Mouse (Mus musculus) bone marrow macrophage, adult 2 months (primary cell): ENCODE results near the gene Nmnat2. TPM values are rescaled to one million over a fixed set of nuclear protein-coding genes. Genes with fewer than 3 reads are reported as not detected.

Experiments
- H3K27ac ChIP-seq: 2 replicates; pipeline ENCODE4 v1.5.1; 2012; ENCODE audit warnings: low read depth, low read length; ENCODE audit not compliant: insufficient read depth
- H3K4me1 ChIP-seq: 2 replicates; pipeline ENCODE4 v1.6.1; 2012; ENCODE audit warnings: low read length; ENCODE audit not compliant: control insufficient read depth, insufficient read depth
- H3K4me3 ChIP-seq: 2 replicates; pipeline ENCODE4 v1.5.1; 2012; ENCODE audit warnings: mild to moderate bottlenecking, low read length, moderate library complexity; ENCODE audit not compliant: insufficient read depth
- CTCF ChIP-seq: IDR thresholded peaks from 2 replicates; pipeline ENCODE4 v1.5.1; 2012; ENCODE audit warnings: low read depth, mild to moderate bottlenecking, low read length, moderate library complexity
- POLR2A ChIP-seq: IDR thresholded peaks from 2 replicates; pipeline ENCODE4 v1.6.1; 2012; ENCODE audit warnings: mild to moderate bottlenecking, low read depth, low read length, borderline replicate concordance
- polyA plus RNA-seq: library from polyadenylated mRNA; stranded (reverse); fragments of >200 nt; gene quantifications from 2 replicates; pipeline ENCODE4 v1.2.4, GENCODE M21; 2012; ENCODE audit not compliant: missing spikeins, insufficient read depth, insufficient read length

Nmnat2 gene
- polyA plus RNA-seq, 1 experiment, result not detected

GRCm38 (mm10) chr1:153004472-153004871 is 49.7 kb downstream of the Nmnat2 start:
- H3K27ac ChIP-seq, result no peak overlapping the region
- no peaks in the 10 kb centered on the region for H3K4me1 ChIP-seq
- TF ChIP-seq POLR2A (no peak), CTCF (no peak)
- no peak overlapping the region for H3K4me3 ChIP-seq

- Histone ChIP-seq H3K4me3 (no peak overlapping the region), H3K27ac (no peak overlapping the region), H3K4me1 (peaks cover 4% of the 10 kb centered on the region)
- no peak for TF ChIP-seq CTCF
- no peak for TF ChIP-seq POLR2A
These were observed 51.3 kb downstream of the Nmnat2 start for GRCm38 (mm10) chr1:153006054-153006453.

GRCm38 (mm10) chr1:153006761-153007160 is 52.0 kb downstream of the Nmnat2 start:
- Histone ChIP-seq H3K4me3 (no peak overlapping the region), H3K27ac (no peak overlapping the region), H3K4me1 (peaks cover 4% of the 10 kb centered on the region)
- no peak for TF ChIP-seq POLR2A
- no peak for TF ChIP-seq CTCF

GRCm38 (mm10) chr1:153007292-153007691 is 52.5 kb downstream of the Nmnat2 start:
- H3K4me1 ChIP-seq, result peaks cover 4% of the 10 kb centered on the region
- no peak overlapping the region for H3K4me3 ChIP-seq
- no peak overlapping the region for H3K27ac ChIP-seq
- TF ChIP-seq POLR2A (no peak), CTCF (no peak)

GRCm38 (mm10) chr1:153007824-153008223 is 53.0 kb downstream of the Nmnat2 start:
- Histone ChIP-seq H3K4me3 (no peak overlapping the region), H3K27ac (no peak overlapping the region), H3K4me1 (peaks cover 4% of the 10 kb centered on the region)
- TF ChIP-seq CTCF (no peak), POLR2A (no peak)

GRCm38 (mm10) chr1:153009338-153009737 is 54.5 kb downstream of the Nmnat2 start:
- H3K27ac ChIP-seq, result no peak overlapping the region
- peaks cover 7% of the 10 kb centered on the region for H3K4me1 ChIP-seq
- TF ChIP-seq CTCF (no peak), POLR2A (no peak)

GRCm38 (mm10) chr1:153010353-153011351 is 55.9 kb downstream of the Nmnat2 start:
- TF ChIP-seq CTCF, result no peak
- no peak for TF ChIP-seq POLR2A
- H3K27ac ChIP-seq, result no peak overlapping the region
- no peak overlapping the region for H3K4me3 ChIP-seq
- H3K4me1 ChIP-seq, result peaks cover 8% of the 10 kb centered on the region

More at GRCm38 (mm10) chr1:153009338-153009737, 54.5 kb downstream of the Nmnat2 start:
- H3K4me3 ChIP-seq, result no peak overlapping the region

- H3K4me1 ChIP-seq, result peaks cover 8% of the 10 kb centered on the region
- H3K4me3 ChIP-seq, result no peak overlapping the region
- no peak overlapping the region for H3K27ac ChIP-seq
- TF ChIP-seq POLR2A (no peak), CTCF (no peak)
These were observed 56.8 kb downstream of the Nmnat2 start for GRCm38 (mm10) chr1:153011544-153011943.

- Histone ChIP-seq H3K27ac (no peak overlapping the region), H3K4me1 (peaks cover 8% of the 10 kb centered on the region), H3K4me3 (no peak overlapping the region)
- TF ChIP-seq CTCF (no peak), POLR2A (no peak)
These were observed 58.9 kb downstream of the Nmnat2 start for GRCm38 (mm10) chr1:153013541-153014288.
